Mouse (Mus musculus) intestine, embryonic 16.5 days (tissue): Measurements from ENCODE around the gene Ppm1k. TPM values are rescaled to one million over a fixed set of nuclear protein-coding genes. Genes with fewer than 3 reads are reported as not detected.
A peak's percentile ranks its signal among the peaks of the same experiment; 100 is the strongest.

Source experiments
- ATAC-seq: fragments of 200-750 bp; cut with Nextera tagmentation; 2 replicates; pipeline ENCODE4 v1.8.0; 2017; ENCODE audit warnings: moderate TSS enrichment, moderate library complexity
- H3K27ac ChIP-seq: fragments of 300-500 bp; sonication (generic); 2 replicates; pipeline ENCODE4 v1.5.1; 2014; ENCODE audit warnings: mild to moderate bottlenecking, low read length
- H3K27me3 ChIP-seq: fragments of 300-500 bp; sonication (generic); replicated peaks from 2 replicates; pipeline ENCODE4 v1.6.1; 2014; ENCODE audit warnings: low read length, control low read depth, mixed read lengths; ENCODE audit not compliant: control insufficient read depth, insufficient read depth
- H3K36me3 ChIP-seq: fragments of 300-500 bp; sonication (generic); 2 replicates; pipeline ENCODE4 v1.6.1; 2014; ENCODE audit warnings: low read length, control low read depth; ENCODE audit not compliant: control insufficient read depth, insufficient read depth
- H3K4me1 ChIP-seq: fragments of 300-500 bp; sonication (generic); 2 replicates; pipeline ENCODE4 v1.6.1; 2014; ENCODE audit warnings: low read length, control low read depth, mixed read lengths; ENCODE audit not compliant: control insufficient read depth, insufficient read depth
- H3K4me2 ChIP-seq: fragments of 300-500 bp; sonication (generic); 2 replicates; pipeline ENCODE4 v1.6.1; 2014; ENCODE audit warnings: low read depth, low read length, control low read depth
- H3K4me3 ChIP-seq: fragments of 300-500 bp; sonication (generic); 2 replicates; pipeline ENCODE4 v1.5.1; 2014; ENCODE audit warnings: mild to moderate bottlenecking, low read length
- H3K9ac ChIP-seq: fragments of 300-500 bp; sonication (generic); 2 replicates; pipeline ENCODE4 v1.6.1; 2014; ENCODE audit warnings: low read depth, low read length
- H3K9me3 ChIP-seq: fragments of 300-500 bp; sonication (generic); 2 replicates; pipeline ENCODE4 v1.6.1; 2016; ENCODE audit warnings: low read length, control low read depth; ENCODE audit not compliant: control insufficient read depth
- WGBS: fragments of 180-500 bp; shearing (Covaris S2); extraction: QIAGEN DNeasy Blood & Tissue Kit; methylation state at CpG from one replicate; pipeline ENCODE4 v1.1.7; 2014; 5-methylcytosine and 5-hydroxymethylcytosine counted together
- polyA plus RNA-seq: library from polyadenylated mRNA; unstranded; fragments of >200 nt; fragmentation: Nextera tagmentation; extraction: Ambion mirVana; gene quantifications from 2 replicates; pipeline ENCODE4 v1.2.1, GENCODE M21; 2015

Gene Ppm1k
- polyA plus RNA-seq, 1 experiment from 2014 or later = 3.9 TPM

GRCm38 (mm10) chr6:57534231-57534610, 1.0 kb downstream of the Ppm1k start:
- no peaks in the 10 kb centered on the region for H3K9me3 ChIP-seq
- peak overlapping the region; percentile 74 for H3K4me2 ChIP-seq
- H3K9ac ChIP-seq = peak overlapping the region; percentile 84
- no peak for ATAC-seq
- no peaks in the 10 kb centered on the region for H3K27me3 ChIP-seq
- H3K4me1 ChIP-seq = peaks cover 18% of the 10 kb centered on the region
- no peaks in the 10 kb centered on the region for H3K36me3 ChIP-seq
- H3K4me3 ChIP-seq = peak overlapping the region; percentile 81
- 2% methylated on average over 8 of the region's 8 CpGs for WGBS
- H3K27ac ChIP-seq = peak overlapping the region; percentile 88

- no peaks in the 10 kb centered on the region for H3K27me3 ChIP-seq
- no peaks in the 10 kb centered on the region for H3K9me3 ChIP-seq
- peak overlapping the region; percentile 74; the same call in 1 of the 2 replicates for H3K4me2 ChIP-seq
- no peak overlapping the region; the same call in 1 of the 2 replicates for H3K9ac ChIP-seq
- 42% methylated on average over 2 of the region's 2 CpGs for WGBS
- peaks cover 18% of the 10 kb centered on the region for H3K4me1 ChIP-seq
- H3K36me3 ChIP-seq = no peaks in the 10 kb centered on the region
- H3K4me3 ChIP-seq = no peak overlapping the region
- no peak for ATAC-seq
- no peak overlapping the region for H3K27ac ChIP-seq
Observed at GRCm38 (mm10) chr6:57533410-57533809, 1.9 kb downstream of the Ppm1k start.

GRCm38 (mm10) chr6:57532022-57532421, 3.2 kb downstream of the Ppm1k start:
- no peak overlapping the region for H3K9ac ChIP-seq
- no peaks in the 10 kb centered on the region for H3K27me3 ChIP-seq
- no peak for ATAC-seq
- H3K27ac ChIP-seq = no peak overlapping the region
- H3K36me3 ChIP-seq = no peaks in the 10 kb centered on the region
- peaks cover 18% of the 10 kb centered on the region for H3K4me1 ChIP-seq
- H3K9me3 ChIP-seq = no peaks in the 10 kb centered on the region
- H3K4me2 ChIP-seq = no peak overlapping the region
- H3K4me3 ChIP-seq = no peak overlapping the region
- WGBS = 81% methylated on average over 1 of the region's 1 CpGs

- H3K27me3 ChIP-seq = no peaks in the 10 kb centered on the region
- H3K27ac ChIP-seq = no peak overlapping the region
- no peak overlapping the region for H3K4me2 ChIP-seq
- H3K4me3 ChIP-seq = no peak overlapping the region
- no peak for ATAC-seq
- H3K9ac ChIP-seq = no peak overlapping the region
- no peaks in the 10 kb centered on the region for H3K36me3 ChIP-seq
- H3K9me3 ChIP-seq = no peaks in the 10 kb centered on the region
- peaks cover 18% of the 10 kb centered on the region for H3K4me1 ChIP-seq
- WGBS = 71% methylated on average over 1 of the region's 1 CpGs
Observed at GRCm38 (mm10) chr6:57531441-57531840, 3.8 kb downstream of the Ppm1k start.

GRCm38 (mm10) chr6:57531011-57531410, 4.3 kb downstream of the Ppm1k start:
- H3K4me1 ChIP-seq = peaks cover 18% of the 10 kb centered on the region
- no peak for ATAC-seq
- no peaks in the 10 kb centered on the region for H3K36me3 ChIP-seq
- no peaks in the 10 kb centered on the region for H3K9me3 ChIP-seq
- H3K4me2 ChIP-seq = no peak overlapping the region
- no peak overlapping the region for H3K9ac ChIP-seq
- no peak overlapping the region for H3K4me3 ChIP-seq
- H3K27me3 ChIP-seq = no peaks in the 10 kb centered on the region
- 61% methylated on average over 4 of the region's 4 CpGs for WGBS
- no peak overlapping the region for H3K27ac ChIP-seq

- ATAC-seq = no peak
- H3K4me3 ChIP-seq = no peak overlapping the region
- no peak overlapping the region for H3K4me2 ChIP-seq
- H3K9ac ChIP-seq = no peak overlapping the region
- 88% methylated on average over 1 of the region's 1 CpGs for WGBS
- no peak overlapping the region for H3K27ac ChIP-seq
- no peaks in the 10 kb centered on the region for H3K9me3 ChIP-seq
- H3K4me1 ChIP-seq = peaks cover 18% of the 10 kb centered on the region
- H3K36me3 ChIP-seq = no peaks in the 10 kb centered on the region
- no peaks in the 10 kb centered on the region for H3K27me3 ChIP-seq
Observed at GRCm38 (mm10) chr6:57529336-57529845, 5.9 kb downstream of the Ppm1k start.

GRCm38 (mm10) chr6:57526933-57527332, 8.3 kb downstream of the Ppm1k start:
- H3K9me3 ChIP-seq = no peaks in the 10 kb centered on the region
- H3K36me3 ChIP-seq = no peaks in the 10 kb centered on the region
- no peak overlapping the region for H3K4me2 ChIP-seq
- no peak overlapping the region for H3K9ac ChIP-seq
- H3K4me3 ChIP-seq = no peak overlapping the region
- 83% methylated on average over 2 of the region's 2 CpGs for WGBS
- ATAC-seq = no peak
- H3K27ac ChIP-seq = no peak overlapping the region
- no peaks in the 10 kb centered on the region for H3K27me3 ChIP-seq
- H3K4me1 ChIP-seq = 0 out of 2 replicates have a peak, but pooled peaks cover 5% of the 10 kb centered on the region

- 92% methylated on average over 10 of the region's 10 CpGs for WGBS
- ATAC-seq = no peak
Observed at GRCm38 (mm10) chr6:57524742-57525141, 10.5 kb downstream of the Ppm1k start.

GRCm38 (mm10) chr6:57520749-57521652, 14.3 kb downstream of the Ppm1k start:
- no peak overlapping the region for H3K4me2 ChIP-seq
- 90% methylated on average over 10 of the region's 10 CpGs for whole genome bisulfite sequencing
- no peak for ATAC-seq

More at GRCm38 (mm10) chr6:57524742-57525141, 10.5 kb downstream of the Ppm1k start:
- Histone ChIP-seq H3K4me1 (no peaks in the 10 kb centered on the region), H3K9ac (no peak overlapping the region), H3K4me3 (no peak overlapping the region), H3K4me2 (no peak overlapping the region), H3K36me3 (no peaks in the 10 kb centered on the region), H3K27me3 (no peaks in the 10 kb centered on the region), H3K27ac (no peak overlapping the region), H3K9me3 (no peaks in the 10 kb centered on the region)

More at GRCm38 (mm10) chr6:57520749-57521652, 14.3 kb downstream of the Ppm1k start:
- no peaks in the 10 kb centered on the region for H3K27me3 ChIP-seq
- H3K4me3 ChIP-seq = no peak overlapping the region
- no peaks in the 10 kb centered on the region for H3K9me3 ChIP-seq
- H3K27ac ChIP-seq = no peak overlapping the region
- H3K9ac ChIP-seq = no peak overlapping the region
- H3K4me1 ChIP-seq = no peaks in the 10 kb centered on the region
- H3K36me3 ChIP-seq = no peaks in the 10 kb centered on the region
